Mouse (Mus musculus) ES-E14 (cell line): ENCODE data around the gene Katnal1. TPM values are rescaled to one million over a fixed set of nuclear protein-coding genes. Genes with fewer than 3 reads are reported as not detected.

Experiments
- DNase-seq: peaks from one replicate; pipeline ENCODE4 v3.0.0-alpha.2; 2013; ENCODE audit warnings: low read depth, low spot score
- H3K27ac ChIP-seq: 2 replicates; pipeline ENCODE4 v1.5.1; 2012; ENCODE audit warnings: low read depth, mild to moderate bottlenecking, low read length, moderate library complexity, mixed read lengths; ENCODE audit not compliant: poor library complexity, insufficient read depth, severe bottlenecking
- H3K36me3 ChIP-seq: 2 replicates; pipeline ENCODE4 v1.6.1; 2012; ENCODE audit warnings: mild to moderate bottlenecking, low read length, moderate library complexity, mixed read lengths; ENCODE audit not compliant: control insufficient read depth, poor library complexity, insufficient read depth, severe bottlenecking
- H3K4me1 ChIP-seq, 2 experiments: fragments of 150-350 bp in 1 of 2; sonication (generic) in 1 of 2; 2 replicates each; pipeline ENCODE4 v1.6.1; 2012; ENCODE audit warnings: low read length in 2 of 2, mild to moderate bottlenecking in 1 of 2, mixed read lengths in 1 of 2; ENCODE audit not compliant: control insufficient read depth in 2 of 2, insufficient read depth in 2 of 2, poor library complexity in 1 of 2
- H3K4me3 ChIP-seq, 2 experiments: fragments of 150-350 bp in 1 of 2; sonication (generic) in 1 of 2; 2 replicates each; pipeline ENCODE4 v1.5.1; 2012; ENCODE audit warnings: low read length in 2 of 2, low read depth in 1 of 2, mild to moderate bottlenecking in 1 of 2, mixed read lengths in 1 of 2; ENCODE audit not compliant: insufficient read depth in 1 of 2, poor library complexity in 1 of 2, severe bottlenecking in 1 of 2
- H3K9ac ChIP-seq: 2 replicates; pipeline ENCODE4 v1.6.1; 2012; ENCODE audit warnings: low read depth, mild to moderate bottlenecking, low read length, mixed read lengths; ENCODE audit not compliant: poor library complexity, insufficient read depth, severe bottlenecking
- H3K9me3 ChIP-seq: fragments of 150-350 bp; sonication (generic); 2 replicates; pipeline ENCODE4 v1.6.1; 2012; ENCODE audit warnings: low read depth, mild to moderate bottlenecking, low read length; ENCODE audit not compliant: control insufficient read depth, insufficient read depth
- CHD2 ChIP-seq: IDR thresholded peaks from 2 replicates; pipeline ENCODE4 v1.6.1; 2014; ENCODE audit warnings: mild to moderate bottlenecking, low read depth, low read length, inconsistent platforms
- HCFC1 ChIP-seq: IDR thresholded peaks from 2 replicates; pipeline ENCODE4 v1.6.1; 2012; ENCODE audit warnings: low read length, inconsistent platforms, borderline replicate concordance; ENCODE audit not compliant: insufficient read depth
- MAFK ChIP-seq: IDR thresholded peaks from 2 replicates; pipeline ENCODE4 v1.6.1; 2014; ENCODE audit warnings: mild to moderate bottlenecking, low read depth, low read length, inconsistent platforms; ENCODE audit not compliant: insufficient read depth
- ZC3H11A ChIP-seq: IDR thresholded peaks from 2 replicates; pipeline ENCODE4 v1.6.1; 2012; ENCODE audit warnings: low read depth, mild to moderate bottlenecking, inconsistent platforms, low read length, borderline replicate concordance
- ZNF384 ChIP-seq: IDR thresholded peaks from 2 replicates; pipeline ENCODE4 v1.6.1; 2012; ENCODE audit warnings: low read depth, low read length, inconsistent platforms
- in situ Hi-C, 2 experiments: fragments of 600-800 bp; cut with MboI; formaldehyde crosslinking; loops; one replicate each; pipeline ENCODE4 v1.15.1; 2025; ENCODE audit warnings: low sequenced_read_pairs in 2 of 2, inconsistent platforms in 1 of 2; ENCODE audit not compliant: unreplicated experiment in 2 of 2
- total RNA-seq: library from RNA; depleted of rRNA; stranded (reverse); fragments of 300-350 nt; gene quantifications from 2 replicates; pipeline ENCODE4 v1.2.3, GENCODE M21; 2012

Gene Katnal1
- total RNA-seq, 1 experiment, result 5.8 TPM

DNA sequence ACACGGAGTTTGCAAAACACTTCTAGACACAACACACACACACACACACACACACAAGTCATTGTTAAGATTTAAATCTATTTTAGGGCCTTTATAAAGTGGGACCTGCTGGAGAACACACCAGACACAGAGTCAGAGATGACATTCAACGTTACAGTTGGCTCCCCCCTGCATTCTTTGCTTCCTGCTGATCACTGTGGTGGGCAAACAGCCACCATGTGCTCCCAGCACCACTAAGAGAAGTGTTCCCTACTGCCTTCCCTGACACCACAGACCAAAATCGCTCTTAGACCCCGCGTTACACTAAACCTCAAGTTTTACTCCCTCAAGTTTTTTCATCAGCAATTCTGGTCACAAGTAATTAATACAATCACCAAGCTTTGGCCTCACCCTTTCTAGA is 39.1 kb upstream of the Katnal1 start:
- Histone ChIP-seq H3K36me3 (no peaks in the 10 kb centered on the region), H3K4me1 (peaks cover 0 to 4% of the 10 kb centered on the region in 2 experiments; a peak in 1 of 4 replicates), H3K27ac (no peak overlapping the region), H3K9me3 (no peaks in the 10 kb centered on the region), H3K4me3 (no peak overlapping the region), H3K9ac (no peak overlapping the region)
- DNase-seq, result no peak
- no peak for TF ChIP-seq CHD2
- TF ChIP-seq MAFK, result no peak
- TF ChIP-seq HCFC1, result no peak
- no peak for TF ChIP-seq ZC3H11A
- TF ChIP-seq ZNF384, result no peak
- in situ Hi-C loops, result no loop called here

DNA sequence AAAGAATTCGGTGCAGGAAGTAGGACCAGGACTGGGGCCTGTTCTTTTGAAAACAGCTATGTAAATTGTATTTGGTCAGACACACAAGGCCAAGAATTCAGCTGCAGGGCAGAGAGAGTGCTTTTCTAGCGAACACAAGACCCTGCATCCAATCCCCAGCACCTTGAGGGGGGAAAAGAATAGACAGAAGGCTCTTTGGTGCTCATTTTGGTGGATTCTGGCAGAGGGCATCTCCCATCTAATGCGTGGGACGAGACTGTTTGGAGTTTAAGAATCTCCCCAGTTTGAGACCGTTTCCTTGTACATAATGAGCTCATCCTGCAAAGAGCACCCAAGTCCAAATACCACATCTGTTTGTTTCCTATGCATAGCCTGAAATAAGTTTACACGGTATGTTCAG is 37.3 kb upstream of the Katnal1 start:
- no peak overlapping the region for H3K9ac ChIP-seq

DNA sequence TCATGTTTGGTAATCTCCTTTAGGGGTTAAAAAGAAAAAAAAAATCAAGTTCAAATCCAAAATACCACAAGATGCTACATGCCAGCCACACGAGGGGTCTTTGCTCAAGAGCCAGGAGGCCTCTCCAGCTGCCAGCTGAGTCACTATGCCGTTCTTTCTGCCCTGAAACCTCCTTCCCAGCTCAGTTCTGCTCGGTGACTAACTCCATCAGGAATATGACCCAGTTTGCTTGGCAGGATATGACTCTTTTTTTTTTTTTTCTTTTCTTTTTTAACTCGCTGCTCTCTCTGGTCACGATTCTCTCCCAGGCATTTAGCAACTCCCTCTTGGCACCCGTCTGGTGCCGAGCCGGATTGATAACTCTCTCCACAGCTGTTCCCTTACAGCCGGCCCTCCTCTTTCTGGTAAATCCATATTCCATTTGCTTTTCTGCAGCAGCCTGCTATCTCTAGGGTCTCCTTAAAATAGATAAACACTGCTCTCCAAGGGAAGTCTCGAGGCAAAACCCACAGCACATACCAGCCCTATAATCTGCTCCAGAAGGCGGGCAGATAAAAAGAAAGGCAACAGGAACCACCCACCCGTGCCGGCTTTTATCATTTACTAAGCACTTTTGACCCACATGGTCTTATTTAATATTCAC is 36.7 kb upstream of the Katnal1 start:
- H3K4me3 ChIP-seq, result no peak overlapping the region

More for the DNA sequence above, 37.3 kb upstream of the Katnal1 start:
- peaks cover 0 to 4% of the 10 kb centered on the region in 2 experiments; a peak in 1 of 4 replicates for H3K4me1 ChIP-seq
- H3K27ac ChIP-seq, result no peak overlapping the region
- H3K4me3 ChIP-seq, result no peak overlapping the region
- H3K36me3 ChIP-seq, result peaks cover 2% of the 10 kb centered on the region; the same call in 1 of the 2 replicates
- no peak for TF ChIP-seq CHD2
- no peak for TF ChIP-seq ZC3H11A
- TF ChIP-seq MAFK, result no peak
- no peak for TF ChIP-seq HCFC1
- no peak for TF ChIP-seq ZNF384
- no peak for DNase-seq
- H3K9me3 ChIP-seq, result no peaks in the 10 kb centered on the region
- in situ Hi-C loops, result no loop called here

DNA sequence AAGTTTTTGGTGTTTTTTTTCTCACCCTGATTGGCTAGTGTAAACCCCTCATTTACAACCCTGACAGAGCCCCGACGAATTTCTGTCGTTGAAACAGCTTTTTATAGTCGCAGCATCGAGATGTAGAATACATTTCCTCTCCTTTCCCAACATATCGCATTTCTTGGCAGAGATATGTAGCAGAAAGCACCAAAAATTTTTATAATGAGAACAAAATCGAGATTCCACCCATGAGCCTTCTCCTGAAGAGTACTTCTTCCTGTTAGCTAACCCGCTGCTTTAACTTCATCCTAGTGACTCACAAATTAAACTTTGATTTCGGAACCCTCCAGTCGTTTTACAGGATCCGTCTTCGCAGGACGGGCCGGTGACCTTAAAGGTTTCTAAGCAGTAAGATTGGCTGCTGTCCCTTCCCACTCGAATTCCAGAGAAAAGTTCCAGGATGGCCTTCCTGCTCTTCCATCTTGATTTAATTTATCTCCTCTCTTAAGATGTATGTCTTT is 36.0 kb upstream of the Katnal1 start:
- in situ Hi-C loops, result no loop called here
- H3K4me3 ChIP-seq, result no peak overlapping the region
- H3K4me1 ChIP-seq, result peaks cover 0 to 8% of the 10 kb centered on the region in 2 experiments; a peak in 1 of 4 replicates
- no peak overlapping the region for H3K27ac ChIP-seq
- H3K9ac ChIP-seq, result no peak overlapping the region
- H3K36me3 ChIP-seq, result peaks cover 2% of the 10 kb centered on the region; the same call in 1 of the 2 replicates
- DNase-seq, result no peak
- no peak for TF ChIP-seq ZC3H11A
- no peak for TF ChIP-seq MAFK
- no peak for TF ChIP-seq HCFC1
- TF ChIP-seq CHD2, result no peak
- no peak for TF ChIP-seq ZNF384
- H3K9me3 ChIP-seq, result no peaks in the 10 kb centered on the region

More for the DNA sequence above, 36.7 kb upstream of the Katnal1 start:
- Histone ChIP-seq H3K4me1 (peaks cover 0 to 4% of the 10 kb centered on the region in 2 experiments; a peak in 1 of 4 replicates), H3K36me3 (peaks cover 2% of the 10 kb centered on the region; the same call in 1 of the 2 replicates), H3K27ac (no peak overlapping the region), H3K9ac (no peak overlapping the region), H3K9me3 (no peaks in the 10 kb centered on the region)
- TF ChIP-seq HCFC1, result no peak
- TF ChIP-seq ZNF384, result no peak
- no peak for TF ChIP-seq MAFK
- no peak for TF ChIP-seq CHD2
- no peak for TF ChIP-seq ZC3H11A
- in situ Hi-C loops, result no loop called here
- no peak for DNase-seq
